Mouse (Mus musculus): ENCODE data around the gene Plekhn1. TPM values are rescaled to one million over a fixed set of nuclear protein-coding genes. Genes with fewer than 3 reads are reported as not detected.
A peak's percentile ranks its signal among the peaks of the same experiment; 100 is the strongest.

Gene Plekhn1
- total RNA-seq, 1 experiment from 2014 or later, result 29.6 TPM

- no peak for DNase-seq
These were observed 21.5 kb downstream of the Plekhn1 start for GRCm38 (mm10) chr4:156213134-156213533.

GRCm38 (mm10) chr4:156209963-156210635 lies 24.6 kb downstream of the Plekhn1 start:
- no peak for DNase-seq

DNA sequence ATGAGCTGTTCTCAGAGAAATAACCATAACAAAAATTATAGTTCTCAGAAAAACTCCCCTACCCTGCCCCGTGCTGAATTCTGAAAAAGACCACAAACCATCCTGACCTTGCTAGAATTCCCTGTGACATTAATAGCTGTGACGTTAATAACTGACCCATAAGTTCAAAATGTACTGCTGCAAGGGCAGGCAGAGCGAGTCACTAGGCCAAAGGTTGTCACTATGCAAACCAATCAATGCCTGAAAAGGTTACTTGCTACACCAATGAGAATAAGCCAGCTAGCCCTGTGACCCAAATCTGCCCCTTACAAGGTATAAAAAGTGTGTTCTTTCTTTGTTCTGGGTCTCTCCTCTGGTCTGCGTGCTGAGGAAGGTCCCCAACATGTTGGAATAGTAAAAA lies 25.8 kb downstream of the Plekhn1 start:
- DNase-seq, result no peak

GRCm38 (mm10) chr4:156203413-156204131 lies 31.1 kb downstream of the Plekhn1 start:
- DNase-seq, result peak; percentile 26

- peak; percentile 75 for DNase-seq
These were observed 31.6 kb downstream of the Plekhn1 start, which contains the start of gene AW011738 for GRCm38 (mm10) chr4:156203001-156203412. TSS of gene AW011738 (plus strand) at chr4:156203304.

DNA sequence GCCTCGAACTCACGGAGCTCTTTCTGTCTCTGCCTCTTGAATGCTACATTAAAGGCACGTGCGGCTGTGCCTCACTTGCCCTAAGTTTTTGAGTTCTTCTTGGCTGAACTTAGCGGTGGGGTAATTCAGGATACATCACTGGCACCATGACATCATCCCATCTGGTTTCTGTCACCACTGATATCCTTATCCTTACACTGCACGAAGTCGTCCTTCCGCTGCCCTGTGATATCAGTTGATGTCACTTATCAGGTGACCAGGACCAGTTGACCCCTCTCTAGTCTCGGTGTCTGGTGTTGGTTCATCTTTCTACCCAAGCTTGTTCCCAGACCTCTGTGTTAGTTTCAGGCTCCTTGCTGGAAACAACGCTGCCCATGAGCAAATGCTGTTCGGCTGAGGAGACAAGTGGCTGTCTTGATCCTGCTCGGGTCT lies 32.2 kb downstream of the Plekhn1 start:
- no peak for DNase-seq

DNA sequence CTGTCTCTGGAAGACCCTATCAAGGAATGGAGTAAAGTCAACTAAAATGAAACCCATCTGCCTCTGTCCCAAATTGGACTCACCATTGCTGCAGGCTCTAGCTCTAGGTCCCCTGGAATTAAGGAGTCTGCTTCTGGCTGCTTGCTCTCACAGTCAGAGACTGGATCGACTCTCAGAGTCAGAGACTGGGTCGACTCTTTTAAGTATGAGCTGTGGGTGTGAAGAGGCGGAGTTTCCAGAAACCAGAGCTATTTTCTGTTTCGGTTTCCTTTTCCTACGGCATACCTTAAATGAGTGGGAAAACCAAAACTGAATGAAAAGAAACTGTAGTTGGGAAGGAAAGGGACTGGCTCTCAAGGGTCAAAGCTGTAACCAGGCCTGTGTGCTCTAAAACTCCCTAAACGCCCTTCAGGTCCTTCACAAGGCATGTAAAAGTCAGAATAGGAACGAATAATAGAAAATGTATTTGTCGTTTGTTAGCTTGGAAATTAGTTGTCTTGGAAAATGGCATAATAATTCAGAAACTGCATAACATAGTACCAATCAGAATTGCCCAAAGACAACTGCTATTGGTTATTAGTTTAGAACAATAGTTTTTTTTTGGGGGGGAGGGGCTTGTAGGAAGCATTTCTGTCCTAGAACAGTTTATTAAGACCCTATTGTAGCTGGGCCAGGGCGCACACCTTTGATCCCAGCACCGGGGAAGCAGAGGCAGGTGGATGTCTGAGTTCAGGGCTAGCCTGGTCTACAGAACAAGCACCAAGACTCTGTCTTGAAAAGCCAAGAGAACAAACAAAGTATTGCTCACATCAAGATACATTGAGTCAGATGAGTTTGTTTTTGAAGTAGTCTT lies 33.8 kb downstream of the Plekhn1 start, which contains the start of gene Isg15:
TSS of gene Isg15 (minus strand) at position 196 of the 853 bp plus-strand sequence.
- no peak for DNase-seq

- peak; percentile 91 for DNase-seq
These were observed 36.8 kb downstream of the Plekhn1 start for GRCm38 (mm10) chr4:156197829-156198205.

- peak; percentile 82 for DNase-seq
These were observed 37.4 kb downstream of the Plekhn1 start, which contains the start of gene Agrn for GRCm38 (mm10) chr4:156197131-156197828. TSS of gene Agrn (minus strand) at chr4:156197488.

- DNase-seq, result peak; percentile 49
These were observed 38.5 kb downstream of the Plekhn1 start for GRCm38 (mm10) chr4:156195927-156196870.

DNA sequence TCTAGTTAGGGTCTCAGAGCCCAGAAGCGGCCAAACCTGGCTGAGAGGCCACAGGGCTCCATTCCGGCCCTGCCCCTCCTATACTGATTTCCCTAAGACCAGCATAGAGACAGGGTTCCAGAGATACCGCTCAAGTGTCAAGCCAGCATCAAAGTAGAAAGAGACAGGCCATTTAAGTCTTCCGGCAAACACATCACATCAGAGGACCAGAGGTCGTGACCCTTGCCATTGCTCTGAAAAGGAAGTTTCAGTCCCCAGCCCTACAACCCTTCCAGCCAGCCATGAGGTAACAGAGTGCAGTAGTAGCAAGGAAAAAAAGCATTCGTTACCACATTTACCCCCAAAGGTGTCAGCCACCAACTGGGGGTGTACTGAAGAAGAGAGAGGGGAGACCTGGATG lies 40.3 kb downstream of the Plekhn1 start:
- no peak for DNase-seq

GRCm38 (mm10) chr4:156193906-156194305 lies 40.8 kb downstream of the Plekhn1 start:
- no peak for DNase-seq

- DNase-seq, result no peak
These were observed 41.5 kb downstream of the Plekhn1 start for GRCm38 (mm10) chr4:156193200-156193590.

GRCm38 (mm10) chr4:156192421-156193199 lies 42.0 kb downstream of the Plekhn1 start:
- DNase-seq, result peak; percentile 28

GRCm38 (mm10) chr4:156188811-156189323 lies 45.8 kb downstream of the Plekhn1 start:
- DNase-seq, result no peak

GRCm38 (mm10) chr4:156188162-156188810 lies 46.4 kb downstream of the Plekhn1 start:
- no peak for DNase-seq

- DNase-seq, result peak; percentile 21
These were observed 48.5 kb downstream of the Plekhn1 start for GRCm38 (mm10) chr4:156185950-156186850.

DNA sequence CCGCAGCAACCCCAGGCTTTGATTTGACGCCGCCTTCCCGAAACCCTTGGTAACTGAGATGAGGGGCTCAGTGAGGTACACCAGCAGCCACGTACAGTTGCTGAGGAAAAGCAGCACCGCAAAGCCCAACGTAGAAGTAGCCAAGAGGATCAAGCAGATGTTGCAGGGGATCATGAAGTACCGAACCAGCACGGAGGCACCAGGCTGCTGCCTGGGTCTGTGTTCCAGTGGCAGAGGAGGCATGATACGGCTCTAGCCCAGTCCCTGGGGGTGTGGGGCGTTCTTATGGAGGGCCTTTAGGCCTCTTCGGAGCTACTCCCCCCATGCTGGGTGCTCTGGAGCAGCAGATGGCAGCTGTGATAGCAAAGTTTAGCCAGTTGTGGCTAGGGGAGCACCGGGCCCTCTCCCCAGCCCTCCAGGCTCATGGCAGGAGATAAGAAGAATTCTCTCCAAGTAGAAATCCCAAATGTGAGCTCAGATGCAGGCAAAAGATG lies 49.2 kb downstream of the Plekhn1 start:
- no peak for DNase-seq

All from adrenal gland, postnatal 25 days (tissue).